Mouse (Mus musculus) right cerebral cortex, postnatal 36 days (tissue): ENCODE measurements around the gene Atp5g1.
"Not testable (repeated sequence)": the region's sequence is repeated elsewhere in the genome, so short reads cannot be mapped to it uniquely, and the experiment has no call there.

Source experiments
- DNase-seq, 2 experiments: peaks; one replicate each; pipeline ENCODE4 v3.0.0; 2022; ENCODE audit warnings: low spot score in 2 of 2, mixed read lengths in 1 of 2

Gene Atp5g1

DNA sequence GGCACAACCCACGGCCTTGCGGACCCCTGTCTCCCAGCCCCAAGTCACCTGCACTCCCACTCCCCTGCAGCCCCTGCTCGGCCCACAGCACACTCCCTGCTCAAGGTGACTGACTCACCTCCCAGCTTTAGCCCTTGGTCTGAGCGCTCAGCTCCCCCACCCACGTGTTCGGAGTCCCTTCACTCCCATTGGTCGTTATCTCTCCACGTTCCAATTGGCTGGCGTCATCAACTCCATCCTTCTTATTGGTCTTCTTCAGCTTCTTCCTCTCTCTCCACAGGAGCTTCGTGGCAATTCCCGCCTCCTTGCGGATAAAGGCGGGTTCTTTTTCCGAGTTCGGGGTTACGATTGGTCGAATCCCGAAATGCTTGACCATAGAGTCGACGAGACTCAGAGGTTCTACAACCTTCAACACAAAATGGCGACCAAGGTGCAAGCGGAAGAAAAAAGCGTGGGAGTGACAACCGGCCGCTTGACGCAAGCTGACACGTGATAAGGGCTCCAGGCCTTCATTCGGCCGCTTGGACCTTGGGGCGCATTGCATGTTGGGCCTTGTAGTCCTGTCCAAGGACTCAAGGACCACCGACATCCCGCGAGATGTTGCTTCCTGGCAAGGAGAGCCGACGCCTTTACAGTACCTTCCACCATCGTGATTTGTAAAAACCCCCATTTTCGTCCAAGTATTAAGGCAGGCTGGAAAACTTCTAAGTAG, at the start of gene Atp5g1:
Gene Atp5g1 (minus strand): TSS at position 162 of the 712 bp plus-strand sequence.
- peak; percentile 99 to 100 for DNase-seq

DNA sequence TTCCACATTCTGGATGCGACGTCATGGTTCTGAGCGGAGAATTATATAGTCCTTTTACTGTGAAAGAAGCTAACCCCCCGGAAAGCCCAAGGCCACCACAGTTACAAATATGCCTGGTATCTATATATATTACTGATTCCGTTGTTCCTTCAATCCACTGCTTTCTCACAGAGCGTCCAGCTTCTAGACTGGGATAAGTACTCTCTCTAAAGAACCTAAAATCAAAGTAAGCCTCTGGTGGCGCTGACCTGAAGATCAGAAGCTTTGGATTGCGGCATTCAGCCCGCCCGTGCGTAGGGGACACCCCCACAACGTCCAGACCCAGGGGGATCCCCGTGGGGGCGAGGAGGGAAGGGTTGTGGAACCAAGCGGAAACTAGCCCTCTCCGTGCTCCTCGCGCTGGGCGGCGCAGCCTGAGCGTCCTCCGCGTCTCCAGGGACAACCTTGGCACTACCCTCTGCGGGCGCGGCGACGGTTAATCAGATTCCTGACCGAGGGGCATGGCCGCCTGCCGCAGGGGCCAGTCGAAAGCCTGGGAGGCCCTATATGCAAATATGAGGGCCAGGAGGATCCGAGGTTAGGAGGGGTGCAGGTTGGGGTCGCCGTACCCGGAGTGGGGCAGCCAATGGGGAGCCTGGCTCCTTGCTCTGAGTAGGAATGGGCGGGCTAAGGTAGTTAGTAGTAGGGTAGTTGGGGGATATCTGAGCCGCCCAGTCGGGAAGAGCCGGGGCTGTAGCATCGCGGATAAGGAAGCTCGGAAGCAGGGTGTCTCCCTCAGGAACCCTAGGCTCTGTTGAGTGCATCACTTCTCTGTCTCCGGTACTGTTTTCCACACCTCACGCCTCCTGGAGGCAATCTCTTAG, 48.8 kb upstream of the Atp5g1 start:
- DNase-seq: no peak

DNA sequence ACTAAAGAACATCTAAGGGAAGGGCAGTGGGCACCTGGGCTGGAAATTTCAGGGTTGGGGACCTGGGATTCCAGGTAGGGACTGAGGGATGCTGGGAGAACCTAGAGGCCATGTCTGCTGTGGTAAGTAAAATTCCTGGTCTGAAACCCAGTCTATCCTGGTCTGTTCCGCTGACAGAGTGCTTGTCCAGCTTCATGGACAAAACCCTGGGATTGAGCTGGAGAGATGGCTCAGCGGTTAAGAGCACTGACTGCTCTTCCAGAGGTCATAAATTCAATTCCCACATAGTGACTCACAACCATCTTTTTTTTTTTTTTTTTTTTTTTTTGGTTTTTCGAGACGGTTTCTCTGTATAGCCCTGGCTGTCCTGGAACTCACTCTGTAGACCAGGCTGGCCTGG, 47.3 kb upstream of the Atp5g1 start:
- not testable (repeated sequence) for DNase-seq

DNA sequence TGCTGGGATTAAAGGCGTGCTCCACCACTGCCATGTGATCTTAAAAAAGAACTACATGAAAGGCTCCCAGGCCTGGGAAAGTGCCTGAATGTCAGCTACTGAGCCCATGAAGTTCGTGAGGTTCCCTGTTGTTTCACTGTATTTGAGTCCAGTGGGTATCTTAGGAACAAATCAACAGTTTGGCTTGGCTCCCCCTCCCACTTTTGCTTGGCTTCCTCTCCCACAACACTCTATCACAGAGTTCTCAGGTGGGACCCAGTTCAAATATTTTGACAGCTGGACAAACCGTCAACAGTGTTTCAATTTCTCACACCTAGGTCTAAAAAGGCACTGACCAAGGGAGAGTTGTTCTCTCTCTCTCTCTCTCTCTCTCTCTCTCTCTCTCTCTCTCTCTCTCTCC, 43.9 kb upstream of the Atp5g1 start:
- no peak for DNase-seq

DNA sequence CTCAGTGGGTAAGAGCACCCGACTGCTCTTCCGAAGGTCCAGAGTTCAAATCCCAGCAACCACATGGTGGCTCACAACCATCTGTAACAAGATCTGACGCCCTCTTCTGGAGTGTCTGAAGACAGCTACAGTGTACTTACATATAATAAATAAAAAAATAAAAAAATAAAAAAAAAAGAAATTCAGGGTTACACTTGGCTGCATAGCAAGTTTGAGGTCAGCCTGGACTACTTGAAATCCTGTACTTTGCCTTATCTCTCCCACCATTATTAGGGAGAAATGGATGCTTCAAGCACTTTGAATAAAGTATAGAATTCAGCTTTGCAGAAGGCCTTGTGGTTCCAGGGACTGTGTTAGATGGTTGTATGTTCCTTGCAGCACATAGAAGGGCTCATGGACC, 41.5 kb upstream of the Atp5g1 start:
- DNase-seq: not testable (repeated sequence)

DNA sequence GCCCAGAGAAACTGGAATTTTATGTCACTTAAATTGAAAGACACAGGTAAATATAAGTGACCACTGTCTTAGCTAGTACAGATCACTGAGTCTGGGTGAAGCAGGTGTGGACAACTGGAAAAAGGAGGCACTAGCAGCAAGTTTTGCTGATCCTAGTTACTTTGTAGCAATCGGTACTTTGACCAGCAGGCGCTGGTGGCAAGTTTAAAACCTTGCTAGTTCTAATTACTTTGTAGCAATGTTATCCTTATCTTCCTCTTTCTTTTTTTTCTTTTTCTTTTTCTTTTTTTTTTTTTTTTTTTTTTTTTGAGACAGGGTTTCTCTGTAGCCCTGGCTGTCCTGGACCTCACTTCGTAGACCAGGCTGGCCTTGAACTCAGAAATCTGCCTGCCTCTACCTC, 40.6 kb upstream of the Atp5g1 start:
- no peak for DNase-seq

DNA sequence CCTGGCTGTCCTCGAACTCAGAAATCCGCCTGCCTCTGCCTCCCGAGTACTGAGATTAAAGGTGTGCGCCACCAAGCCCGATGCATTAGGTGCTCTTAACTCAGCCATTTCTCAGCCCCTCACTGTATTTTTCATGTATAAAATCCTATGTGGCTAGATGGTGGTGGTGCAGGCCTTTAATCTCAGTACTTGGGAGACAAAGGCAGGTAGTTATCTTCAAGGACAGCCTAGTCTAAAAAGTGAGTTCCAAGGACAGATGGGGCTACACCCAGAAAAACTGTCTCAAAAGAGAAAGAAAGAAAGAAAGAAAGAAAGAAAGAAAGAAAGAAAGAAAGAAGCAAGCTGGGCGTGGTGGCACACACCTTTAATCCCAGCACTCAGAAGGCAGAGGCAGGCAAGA, 39.9 kb upstream of the Atp5g1 start:
- no peak for DNase-seq

DNA sequence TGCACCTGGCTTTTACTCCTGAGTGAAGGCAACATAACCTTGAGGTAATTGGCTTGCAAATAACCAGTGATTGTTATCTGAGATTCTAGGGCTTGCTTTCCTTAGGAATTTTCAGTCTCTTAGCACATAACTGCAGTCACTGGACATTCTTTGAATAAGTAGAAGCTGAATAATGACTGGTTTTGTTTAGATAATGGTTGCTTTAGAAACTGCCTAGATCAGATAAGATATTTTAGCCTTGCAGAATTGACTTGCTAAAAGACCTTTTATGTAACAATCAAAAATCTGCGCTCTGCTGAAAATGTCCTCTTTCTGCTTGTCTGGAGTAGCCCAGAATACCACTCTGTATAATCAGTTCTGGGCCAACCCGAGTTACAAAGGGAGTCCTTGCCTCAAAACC, 38.6 kb upstream of the Atp5g1 start:
- no peak for DNase-seq

DNA sequence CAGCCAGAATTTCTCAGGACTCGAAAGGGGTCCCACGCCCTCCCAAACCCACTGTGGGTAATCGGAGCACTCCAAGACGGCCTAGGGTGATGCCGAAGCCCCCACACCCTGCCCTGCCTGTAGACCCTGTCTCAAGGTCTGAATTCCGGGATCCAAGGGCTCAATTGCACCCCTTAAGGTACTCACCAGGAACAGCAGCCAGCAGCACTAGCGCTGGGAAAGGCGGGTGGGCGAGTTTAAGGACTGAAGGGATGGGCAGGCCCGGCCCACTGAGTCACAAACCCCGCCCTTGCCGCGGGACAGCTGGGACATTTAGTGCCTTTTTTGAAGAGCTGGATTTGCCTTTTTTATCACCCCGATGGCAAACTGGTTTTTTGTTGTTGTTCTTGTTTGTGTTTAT, 36.3 kb upstream of the Atp5g1 start, which contains the start of gene Calcoco2:
Gene Calcoco2 (minus strand): TSS at position 214 of the 400 bp plus-strand sequence.
- DNase-seq: no peak

DNA sequence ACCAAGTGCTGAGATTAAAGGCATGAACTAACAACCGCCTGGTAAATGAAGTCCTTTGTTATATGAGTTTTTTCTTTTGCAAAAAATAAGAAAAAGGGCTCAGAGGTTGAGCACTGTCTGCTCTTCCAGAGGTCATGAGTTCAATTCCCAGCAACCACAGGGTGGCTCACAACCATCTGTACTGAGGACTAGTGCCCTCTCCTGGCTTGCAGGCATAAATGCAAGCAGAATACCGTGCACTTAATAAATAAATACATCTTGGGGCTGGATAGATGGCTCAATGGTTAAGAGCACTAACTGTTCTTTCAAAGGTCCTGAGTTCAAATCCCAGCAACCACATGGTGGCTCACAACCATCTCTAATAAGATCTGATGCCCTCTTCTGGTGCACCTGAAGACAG, 35.5 kb upstream of the Atp5g1 start:
- not testable (repeated sequence) for DNase-seq

DNA sequence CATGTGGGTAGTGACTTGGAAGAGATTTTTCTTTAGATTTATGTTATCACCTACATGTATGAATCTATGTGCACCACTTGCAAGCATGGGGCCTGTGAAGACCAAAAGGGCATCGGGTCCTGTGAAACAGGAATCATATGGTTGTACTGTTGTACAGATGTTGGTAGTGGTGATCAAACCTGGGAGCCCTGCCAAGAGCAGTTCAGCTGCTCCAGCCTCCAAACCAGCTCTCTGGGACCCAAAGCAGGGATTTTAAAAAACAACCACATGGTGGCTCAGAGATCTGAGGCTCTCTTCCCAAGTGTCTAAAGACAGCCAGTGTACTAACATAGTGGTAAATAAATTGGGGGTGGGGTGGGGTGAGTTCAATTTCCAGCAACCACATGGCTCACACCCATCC, 32.9 kb upstream of the Atp5g1 start:
- no peak for DNase-seq

DNA sequence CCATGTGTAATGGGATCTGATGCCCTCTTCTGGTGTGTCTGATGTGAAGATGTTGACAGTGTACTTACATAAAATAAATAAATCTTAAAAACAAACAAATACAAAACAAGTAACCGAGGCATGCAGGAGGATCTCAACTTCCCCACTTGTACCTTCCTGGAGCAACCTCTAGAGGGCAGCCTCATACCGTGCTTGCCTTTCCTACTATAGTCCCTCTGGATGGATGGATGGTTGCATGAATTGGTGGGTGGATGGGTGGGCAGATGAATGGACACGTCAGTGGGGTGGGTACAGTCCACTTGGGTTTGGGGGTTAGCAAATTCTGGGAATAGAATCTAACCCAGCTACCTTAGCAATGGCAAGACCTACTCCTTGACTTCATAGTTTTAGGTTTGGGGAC, 17.9 kb upstream of the Atp5g1 start:
- no peak for DNase-seq

DNA sequence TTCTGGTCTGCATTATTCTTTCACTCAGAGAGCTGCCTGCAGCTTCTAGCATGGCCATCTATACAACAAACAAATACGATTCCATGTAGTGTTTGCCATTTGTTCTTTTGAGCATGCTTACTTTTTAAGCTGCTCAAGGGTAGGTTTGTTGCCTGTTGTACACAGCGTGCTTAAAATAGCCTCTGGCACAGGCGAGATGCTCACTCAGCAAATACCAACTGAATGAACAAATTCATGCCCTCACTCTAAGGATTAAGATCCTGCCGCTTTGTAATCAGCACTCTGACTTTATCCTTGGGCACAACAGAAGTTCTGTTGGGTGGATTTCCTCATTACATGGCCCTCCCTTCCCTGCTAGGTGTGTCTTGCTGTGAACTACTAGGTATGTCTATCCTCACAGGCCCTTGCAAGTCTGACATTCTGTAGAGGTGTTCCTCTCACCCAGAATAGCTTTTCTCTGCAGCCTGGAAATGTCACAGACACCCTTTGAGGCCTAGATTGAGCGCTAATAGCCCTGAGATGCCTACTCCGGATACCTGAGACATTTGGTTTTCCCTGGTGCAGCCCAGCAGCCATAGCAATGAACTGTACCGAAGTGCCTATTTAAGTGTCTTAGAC, 17.3 kb upstream of the Atp5g1 start:
- DNase-seq: no peak

DNA sequence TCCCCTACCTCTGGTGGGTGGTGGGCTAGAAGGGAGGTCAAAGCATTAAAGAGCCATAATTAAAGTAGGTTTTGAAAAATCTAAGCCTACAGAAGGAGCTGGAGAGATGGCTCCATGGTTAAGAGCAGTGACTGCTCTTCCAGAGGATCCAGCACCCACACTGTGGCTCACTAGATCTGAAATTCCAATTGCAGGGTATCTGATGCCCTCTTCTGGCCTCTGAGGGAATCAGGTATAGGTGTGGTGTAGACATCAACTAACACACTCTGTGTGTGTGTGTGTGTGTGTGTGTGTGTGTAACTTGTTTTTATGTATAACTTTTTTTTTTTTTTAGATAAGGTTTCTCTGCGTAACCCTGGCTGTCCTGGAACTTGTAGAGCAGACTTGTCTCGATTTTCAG, 15.6 kb upstream of the Atp5g1 start:
- DNase-seq: no peak

DNA sequence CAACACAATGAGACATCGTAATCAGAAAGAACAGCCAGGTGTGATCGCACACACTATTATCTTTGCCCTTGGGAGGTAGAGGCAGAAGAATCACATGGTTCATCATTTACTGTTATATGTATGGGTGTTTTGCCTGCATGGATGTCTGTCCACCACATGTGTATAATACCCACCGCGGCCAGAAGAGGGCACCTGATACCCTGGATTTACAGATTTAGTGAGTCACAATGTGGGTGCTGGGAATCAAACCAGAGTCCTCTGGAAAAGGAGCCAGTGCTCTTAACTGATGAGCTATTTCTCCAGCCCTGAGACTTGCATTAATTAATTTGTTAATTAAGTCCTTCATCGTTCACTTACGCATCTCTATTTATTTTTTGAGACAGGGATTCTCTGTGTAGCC, 12.5 kb upstream of the Atp5g1 start:
- no peak for DNase-seq

DNA sequence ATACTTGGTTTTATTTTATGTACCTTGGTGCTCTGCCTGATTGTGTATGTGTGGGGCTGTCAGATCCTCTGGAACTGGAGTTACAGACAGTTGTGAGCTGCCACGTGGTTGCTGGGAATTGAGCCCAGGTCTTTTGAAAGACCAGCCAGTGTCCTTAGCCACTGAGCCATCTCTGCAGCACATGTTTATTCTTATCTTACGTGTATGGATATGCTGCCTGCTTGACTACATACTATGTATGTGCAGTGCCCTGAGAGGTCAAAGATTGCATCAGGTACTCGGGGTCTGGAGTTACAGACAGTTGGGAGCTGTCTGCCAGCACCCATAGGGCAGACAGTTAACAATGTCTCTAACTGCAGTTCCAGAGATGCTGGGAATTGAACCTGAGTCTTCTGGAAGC, 7.2 kb upstream of the Atp5g1 start:
- DNase-seq: no peak

DNA sequence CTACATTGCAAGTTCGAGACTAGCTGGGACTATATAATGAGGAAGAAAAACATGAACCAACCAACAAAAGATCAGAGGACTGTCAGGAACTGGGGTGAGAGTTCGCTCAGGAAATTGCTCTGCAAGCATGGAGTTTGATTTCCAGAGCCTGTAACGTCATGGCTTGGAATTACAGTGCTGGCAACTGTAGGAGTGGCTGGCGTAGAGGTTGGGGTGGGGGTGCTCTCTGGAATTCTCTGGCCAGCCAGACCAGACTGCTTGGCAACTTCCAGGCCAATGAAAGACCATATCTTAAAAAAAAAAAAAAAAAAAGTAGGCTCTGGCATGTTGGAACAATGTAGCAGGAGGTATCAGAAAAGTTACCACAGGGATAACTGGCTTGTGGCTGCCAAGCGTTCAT, 5.3 kb upstream of the Atp5g1 start:
- no peak for DNase-seq

DNA sequence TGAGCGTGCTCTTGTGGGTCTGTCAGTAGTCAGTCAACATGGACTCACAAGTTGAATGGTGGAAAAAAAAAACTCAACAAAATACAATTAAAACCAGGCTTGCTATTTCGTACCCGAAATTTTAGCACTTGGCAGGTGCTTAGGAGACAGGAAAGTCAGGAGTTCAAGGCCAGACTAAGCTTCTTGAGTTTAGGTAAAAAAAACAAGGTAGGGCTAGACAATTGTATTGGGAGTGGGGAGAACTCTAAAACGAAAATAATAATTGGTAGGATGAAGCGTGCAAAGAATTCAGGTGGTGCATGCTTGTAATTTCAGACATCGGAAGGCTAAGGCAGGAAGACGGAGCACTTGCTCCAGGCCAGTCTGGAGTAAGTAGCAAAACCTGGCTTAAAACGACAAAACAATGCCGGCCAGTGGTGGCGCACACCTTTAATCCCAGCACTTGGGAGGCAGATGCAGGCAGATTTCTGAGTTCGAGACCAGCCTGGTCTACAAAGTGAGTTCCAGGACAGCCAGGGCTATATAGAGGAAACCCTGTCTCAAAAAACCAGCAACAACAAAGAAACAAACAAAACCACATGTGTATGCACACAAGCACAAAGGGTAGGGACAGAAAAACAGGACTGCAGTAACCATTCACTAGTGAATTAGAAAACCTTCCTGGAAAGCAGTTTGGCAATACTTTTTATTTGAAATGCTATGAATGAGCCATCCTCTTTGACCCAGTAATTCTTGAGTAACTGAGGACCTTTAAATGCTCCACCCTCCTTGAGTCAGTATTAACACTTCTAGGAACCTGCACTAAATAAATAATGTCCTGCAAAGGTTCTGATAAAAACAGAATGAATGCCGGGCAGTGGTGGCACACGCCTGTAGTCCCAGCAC, 993 bp upstream of the Atp5g1 start:
- DNase-seq: no peak

DNA sequence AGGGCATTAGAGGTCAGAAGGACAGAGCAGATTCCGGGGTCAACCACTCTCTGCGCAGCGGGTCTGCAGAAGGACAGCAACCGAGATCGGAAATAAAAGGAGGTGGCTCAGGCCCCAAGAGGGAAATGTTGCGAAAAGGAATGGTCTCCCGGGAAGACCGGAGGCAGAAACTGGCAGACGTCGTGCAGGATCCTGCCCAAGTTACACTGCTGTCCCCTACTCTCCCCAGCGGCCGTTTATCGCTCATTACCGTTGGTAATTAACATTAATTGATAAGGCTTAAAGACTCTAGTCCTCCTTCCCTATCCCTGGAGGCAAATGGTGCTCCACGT, 327 bp downstream of the Atp5g1 start:
- no peak for DNase-seq

DNA sequence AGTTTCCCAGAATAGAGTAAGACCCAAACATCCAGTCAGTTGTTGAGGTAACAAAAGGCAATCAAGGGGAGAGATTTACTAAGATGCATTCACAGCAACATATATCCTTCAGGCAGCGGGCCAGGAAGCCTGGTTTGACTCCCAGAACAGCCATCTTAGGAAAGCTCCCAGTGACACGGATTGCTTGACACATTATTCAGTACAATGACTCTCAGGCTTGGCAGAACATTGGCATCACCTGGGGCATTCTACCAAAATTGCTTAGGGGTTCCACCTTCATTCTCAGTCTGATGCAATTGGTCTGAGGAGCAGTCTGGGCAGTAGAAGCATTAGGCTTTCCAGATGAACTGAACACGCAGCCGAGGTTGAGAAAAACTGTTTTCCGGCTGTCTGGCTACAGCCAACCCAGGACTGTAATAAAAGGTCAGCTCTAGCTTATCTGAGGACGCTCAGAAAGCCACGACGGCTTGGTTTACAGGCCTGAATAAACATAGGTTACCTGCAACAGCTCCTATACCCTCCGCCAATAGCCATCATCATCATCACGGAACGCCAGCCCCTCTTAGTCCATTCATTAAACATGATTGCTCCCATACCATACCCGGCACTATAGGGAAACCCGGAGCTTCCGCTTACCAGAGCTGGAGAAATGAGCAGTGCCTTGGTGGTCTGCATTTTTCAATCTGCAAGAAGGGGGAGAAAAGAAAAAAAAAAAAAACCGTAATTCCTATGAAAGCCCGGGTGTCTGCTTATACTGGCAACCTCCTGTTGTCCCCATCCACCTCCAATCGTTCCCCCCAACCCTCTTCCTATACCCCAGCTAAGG, 906 bp downstream of the Atp5g1 start:
- peak in 1 of 2 experiments; percentile 16 for DNase-seq
